Mouse (Mus musculus) midbrain, embryonic 15.5 days (tissue): ENCODE measurements around the gene Selenbp2. TPM values are rescaled to one million over a fixed set of nuclear protein-coding genes. Genes with fewer than 3 reads are reported as not detected.
"Not testable (repeated sequence)": the region's sequence is repeated elsewhere in the genome, so short reads cannot be mapped to it uniquely, and the experiment has no call there.

Source experiments
- ATAC-seq: fragments of 200-750 bp; cut with Nextera tagmentation; replicated peaks from 2 replicates; pipeline ENCODE4 v1.8.0; 2017; ENCODE audit warnings: moderate TSS enrichment
- H3K27ac ChIP-seq: fragments of 300-500 bp; sonication (generic); 2 replicates; pipeline ENCODE4 v1.5.1; 2015; ENCODE audit warnings: mild to moderate bottlenecking, inconsistent platforms
- H3K27me3 ChIP-seq: fragments of 300-500 bp; sonication (generic); replicated peaks from 2 replicates; pipeline ENCODE4 v1.6.1; 2015; ENCODE audit warnings: inconsistent platforms
- H3K36me3 ChIP-seq: fragments of 300-500 bp; sonication (generic); replicated peaks from 2 replicates; pipeline ENCODE4 v1.6.1; 2015; ENCODE audit warnings: inconsistent platforms
- H3K4me1 ChIP-seq: fragments of 300-500 bp; sonication (generic); 2 replicates; pipeline ENCODE4 v1.6.1; 2015; ENCODE audit warnings: inconsistent platforms
- H3K4me2 ChIP-seq: fragments of 300-500 bp; sonication (generic); 2 replicates; pipeline ENCODE4 v1.6.1; 2015; ENCODE audit warnings: inconsistent platforms, mild to moderate bottlenecking, moderate library complexity
- H3K4me3 ChIP-seq: fragments of 300-500 bp; sonication (generic); 2 replicates; pipeline ENCODE4 v1.5.1; 2015; ENCODE audit warnings: mild to moderate bottlenecking, inconsistent platforms
- H3K9ac ChIP-seq: fragments of 300-500 bp; sonication (generic); 2 replicates; pipeline ENCODE4 v1.6.1; 2015; ENCODE audit warnings: mild to moderate bottlenecking, inconsistent platforms
- H3K9me3 ChIP-seq: fragments of 300-500 bp; sonication (generic); 2 replicates; pipeline ENCODE4 v1.6.1; 2016; ENCODE audit warnings: inconsistent platforms
- WGBS: fragments of 180-500 bp; shearing (Covaris S2); methylation state at CpG from one replicate; pipeline ENCODE4 v1.1.7; 2015; ENCODE audit warnings: mixed read lengths; 5-methylcytosine and 5-hydroxymethylcytosine counted together
- polyA plus RNA-seq: library from polyadenylated mRNA; unstranded; fragments of >200 nt; fragmentation: Nextera tagmentation; extraction: Ambion mirVana; gene quantifications from 2 replicates; pipeline ENCODE4 v1.2.1, GENCODE M21; 2015

Gene Selenbp2
- polyA plus RNA-seq, 1 experiment from 2014 or later, result 0.49 TPM

- H3K27me3 ChIP-seq, H3K4me2 ChIP-seq, H3K4me1 ChIP-seq, H3K36me3 ChIP-seq, H3K9me3 ChIP-seq, ATAC-seq, H3K9ac ChIP-seq, H3K4me3 ChIP-seq, H3K27ac ChIP-seq: not testable (repeated sequence)
- WGBS, result 85% methylated on average over 7 of the region's 7 CpGs
Measured at GRCm38 (mm10) chr3:94702163-94702810, 8.9 kb downstream of the Selenbp2 start.

- WGBS, result 89% methylated on average over 3 of the region's 3 CpGs
Measured at GRCm38 (mm10) chr3:94702856-94703255, 9.5 kb downstream of the Selenbp2 start.

GRCm38 (mm10) chr3:94703364-94703763, 10.0 kb downstream of the Selenbp2 start:
- WGBS, result 24% methylated on average over 3 of the region's 3 CpGs
- not testable (repeated sequence) for H3K9ac ChIP-seq

More at GRCm38 (mm10) chr3:94702856-94703255, 9.5 kb downstream of the Selenbp2 start:
- no peak for ATAC-seq
- no peak overlapping the region for H3K4me3 ChIP-seq
- no peak overlapping the region for H3K9ac ChIP-seq
- H3K4me2 ChIP-seq, result no peak overlapping the region
- H3K9me3 ChIP-seq, result no peaks in the 10 kb centered on the region
- H3K27ac ChIP-seq, result no peak overlapping the region
- no peaks in the 10 kb centered on the region for H3K36me3 ChIP-seq
- no peaks in the 10 kb centered on the region for H3K4me1 ChIP-seq
- no peaks in the 10 kb centered on the region for H3K27me3 ChIP-seq

GRCm38 (mm10) chr3:94710591-94710990, 17.2 kb downstream of the Selenbp2 start:
- not testable (repeated sequence) for H3K4me2 ChIP-seq, ATAC-seq, H3K4me3 ChIP-seq, H3K9me3 ChIP-seq, H3K36me3 ChIP-seq, H3K4me1 ChIP-seq, H3K9ac ChIP-seq, H3K27me3 ChIP-seq, H3K27ac ChIP-seq

More at GRCm38 (mm10) chr3:94703364-94703763, 10.0 kb downstream of the Selenbp2 start:
- not testable (repeated sequence) for H3K4me3 ChIP-seq, ATAC-seq, H3K27ac ChIP-seq, H3K9me3 ChIP-seq, H3K27me3 ChIP-seq, H3K36me3 ChIP-seq, H3K4me2 ChIP-seq, H3K4me1 ChIP-seq

- H3K4me2 ChIP-seq, H3K36me3 ChIP-seq, H3K4me1 ChIP-seq, H3K27ac ChIP-seq, H3K27me3 ChIP-seq, ATAC-seq, H3K9me3 ChIP-seq, H3K9ac ChIP-seq, H3K4me3 ChIP-seq: not testable (repeated sequence)
- WGBS, result 83% methylated on average over 3 of the region's 3 CpGs
Measured at GRCm38 (mm10) chr3:94713424-94713823, 20.1 kb downstream of the Selenbp2 start.

GRCm38 (mm10) chr3:94718253-94718652, 24.9 kb downstream of the Selenbp2 start:
- H3K4me3 ChIP-seq, ATAC-seq, H3K4me1 ChIP-seq, H3K9ac ChIP-seq, H3K9me3 ChIP-seq, H3K36me3 ChIP-seq, H3K27ac ChIP-seq, H3K27me3 ChIP-seq, H3K4me2 ChIP-seq: not testable (repeated sequence)
- WGBS, result 21% methylated on average over 1 of the region's 1 CpGs

GRCm38 (mm10) chr3:94723637-94724036, 30.3 kb downstream of the Selenbp2 start:
- ATAC-seq, H3K27me3 ChIP-seq, H3K4me3 ChIP-seq, H3K9me3 ChIP-seq, H3K4me1 ChIP-seq, H3K9ac ChIP-seq, H3K4me2 ChIP-seq, H3K36me3 ChIP-seq, H3K27ac ChIP-seq: not testable (repeated sequence)
- 36% methylated on average over 2 of the region's 2 CpGs for WGBS

- H3K9me3 ChIP-seq, result no peaks in the 10 kb centered on the region
- H3K27me3 ChIP-seq, result no peaks in the 10 kb centered on the region
- no peak overlapping the region for H3K4me3 ChIP-seq
- no peak overlapping the region for H3K27ac ChIP-seq
- WGBS, result 96% methylated on average over 17 of the region's 17 CpGs
- H3K9ac ChIP-seq, result no peak overlapping the region
- no peaks in the 10 kb centered on the region for H3K4me1 ChIP-seq
- no peaks in the 10 kb centered on the region for H3K36me3 ChIP-seq
- no peak for ATAC-seq
- H3K4me2 ChIP-seq, result no peak overlapping the region
Measured at GRCm38 (mm10) chr3:94745691-94746090, 52.3 kb downstream of the Selenbp2 start.

Other genes starting within 250 kb of the Selenbp2 start
- 1.6 and 1.8 TPM in 2 replicates for gene Oaz3, start 249.6 kb upstream of the Selenbp2 start, polyA plus RNA-seq
- gene Celf3, start 215.3 kb upstream of the Selenbp2 start, polyA plus RNA-seq, result 320 and 350 TPM in 2 replicates
- 20.1 and 21.3 TPM in 2 replicates for gene Riiad1, start 213.2 kb upstream of the Selenbp2 start, polyA plus RNA-seq
- gene Snx27, start 110.8 kb upstream of the Selenbp2 start, polyA plus RNA-seq, result 86.4 and 94.7 TPM in 2 replicates
- not detected in 2 replicates for gene Gm10972, start 50.4 kb upstream of the Selenbp2 start, polyA plus RNA-seq
- 4.9 and 5.8 TPM in 2 replicates for gene Tuft1, start 34.7 kb upstream of the Selenbp2 start, polyA plus RNA-seq
- gene Cgn, start 92.9 kb downstream of the Selenbp2 start, polyA plus RNA-seq, result 11.6 and 13.7 TPM in 2 replicates
- 25.9 and 27.5 TPM in 2 replicates for gene Pogz, start 144.0 kb downstream of the Selenbp2 start, polyA plus RNA-seq
- 357 and 395 TPM in 2 replicates for gene Psmb4, start 193.4 kb downstream of the Selenbp2 start, polyA plus RNA-seq
- gene Selenbp1, start 239.5 kb downstream of the Selenbp2 start, polyA plus RNA-seq, result 11.2 and 14.0 TPM in 2 replicates